Mouse (Mus musculus) CH12.LX (cell line): ENCODE results near the gene Cdh13. TPM values are rescaled to one million over a fixed set of nuclear protein-coding genes. Genes with fewer than 3 reads are reported as not detected.

Source experiments
- DNase-seq: peaks from one replicate; pipeline ENCODE4 v3.0.0-alpha.2; 2013; ENCODE audit errors: extremely low read depth
- H3K27ac ChIP-seq: 2 replicates; pipeline ENCODE4 v1.5.1; 2012; ENCODE audit warnings: low read depth, mild to moderate bottlenecking, control low read depth, moderate library complexity; ENCODE audit not compliant: insufficient read depth
- H3K27me3 ChIP-seq: replicated peaks from 2 replicates; pipeline ENCODE3; 2012; ENCODE audit warnings: inconsistent platforms
- H3K36me3 ChIP-seq, 2 experiments: replicated peaks in 1 of 2; 2 replicates each; pipeline versions ENCODE3 to v1.6.1; 2012; ENCODE audit warnings: inconsistent platforms in 1 of 2, low read length in 1 of 2, mild to moderate bottlenecking in 1 of 2, mixed read lengths in 1 of 2, moderate library complexity in 1 of 2; ENCODE audit not compliant: control insufficient read depth in 1 of 2, insufficient read depth in 1 of 2
- H3K4me1 ChIP-seq, 2 experiments: 2 replicates each; pipeline ENCODE4 v1.6.1; 2012; ENCODE audit warnings: inconsistent platforms in 1 of 2, moderate library complexity in 1 of 2; ENCODE audit not compliant: insufficient read depth in 2 of 2, control insufficient read depth in 1 of 2
- H3K4me2 ChIP-seq: 2 replicates; pipeline ENCODE4 v1.6.1; 2012; ENCODE audit warnings: low read depth, mild to moderate bottlenecking, control low read depth; ENCODE audit not compliant: poor library complexity, insufficient read depth, severe bottlenecking
- H3K4me3 ChIP-seq, 3 experiments: fragments of 150-350 bp in 1 of 3; sonication (generic) in 1 of 3; replicated peaks in 1 of 3; 2 replicates each; pipeline versions ENCODE3 to v1.5.1; 2011 to 2012; ENCODE audit warnings: low read depth in 2 of 3, low read length in 2 of 3, mild to moderate bottlenecking in 2 of 3, moderate library complexity in 2 of 3, control low read depth in 1 of 3, improper control_type of control experiment in 1 of 3, inconsistent platforms in 1 of 3, mixed read lengths in 1 of 3; ENCODE audit not compliant: poor library complexity in 1 of 3
- H3K79me2 ChIP-seq: replicated peaks from 2 replicates; pipeline ENCODE4 v1.6.1; 2012; ENCODE audit warnings: mild to moderate bottlenecking, moderate library complexity; ENCODE audit not compliant: control insufficient read depth, poor library complexity, insufficient read depth, severe bottlenecking; ENCODE audit errors: extremely low read depth
- H3K9ac ChIP-seq: 2 replicates; pipeline ENCODE4 v1.6.1; 2012; ENCODE audit warnings: low read depth, mild to moderate bottlenecking, control low read depth, moderate library complexity; ENCODE audit not compliant: insufficient read depth
- H3K9me3 ChIP-seq: replicated peaks from 2 replicates; pipeline ENCODE3; 2012; ENCODE audit warnings: low read length, inconsistent platforms, mixed read lengths
- BHLHE40 ChIP-seq: IDR thresholded peaks from 2 replicates; pipeline ENCODE4 v1.6.1; 2011; ENCODE audit warnings: mild to moderate bottlenecking, low read depth, low read length, improper control_type of control experiment
- CHD1 ChIP-seq: IDR thresholded peaks from 2 replicates; pipeline ENCODE4 v1.6.1; 2012; ENCODE audit warnings: low read depth, low read length, improper control_type of control experiment, inconsistent platforms
- CHD2 ChIP-seq: IDR thresholded peaks from 2 replicates; pipeline ENCODE4 v1.6.1; 2011; ENCODE audit warnings: low read length, improper control_type of control experiment
- CTCF ChIP-seq, 2 experiments: IDR thresholded peaks in 1 of 2; conservative IDR thresholded peaks in 1 of 2; 2 replicates each; pipeline ENCODE4 v1.5.1; 2011 to 2012; ENCODE audit warnings: low read depth in 2 of 2, low read length in 2 of 2, improper control_type of control experiment in 1 of 2, inconsistent platforms in 1 of 2, mild to moderate bottlenecking in 1 of 2, moderate library complexity in 1 of 2
- EP300 ChIP-seq: IDR thresholded peaks from 2 replicates; pipeline ENCODE4 v1.6.1; 2011; ENCODE audit warnings: low read length, improper control_type of control experiment
- ETS1 ChIP-seq: conservative IDR thresholded peaks from 2 replicates; pipeline ENCODE4 v1.6.1; 2012; ENCODE audit warnings: low read depth, mild to moderate bottlenecking, inconsistent platforms, low read length, improper control_type of control experiment, moderate library complexity
- GABPA ChIP-seq: IDR thresholded peaks from 2 replicates; pipeline ENCODE4 v1.6.1; 2012; ENCODE audit warnings: low read depth, low read length, improper control_type of control experiment, inconsistent platforms; ENCODE audit not compliant: insufficient replicate concordance
- IRF4 ChIP-seq: IDR thresholded peaks from 2 replicates; pipeline ENCODE4 v1.6.1; 2014; ENCODE audit warnings: low read depth, mild to moderate bottlenecking, inconsistent platforms, low read length, improper control_type of control experiment
- JUND ChIP-seq: conservative IDR thresholded peaks from 2 replicates; pipeline ENCODE4 v1.6.1; 2011; ENCODE audit warnings: low read depth, low read length, improper control_type of control experiment
- KAT2A ChIP-seq: IDR thresholded peaks from 2 replicates; pipeline ENCODE4 v1.6.1; 2012; ENCODE audit warnings: low read length, improper control_type of control experiment, inconsistent platforms; ENCODE audit not compliant: insufficient replicate concordance
- MAX ChIP-seq: IDR thresholded peaks from 2 replicates; pipeline ENCODE4 v1.6.1; 2011; ENCODE audit warnings: low read length, improper control_type of control experiment
- MXI1 ChIP-seq: IDR thresholded peaks from 2 replicates; pipeline ENCODE4 v1.6.1; 2011; ENCODE audit warnings: mild to moderate bottlenecking, low read depth, low read length, improper control_type of control experiment
- NELFE ChIP-seq: IDR thresholded peaks from 2 replicates; pipeline ENCODE4 v1.6.1; 2011; ENCODE audit warnings: low read depth, low read length, improper control_type of control experiment
- PAX5 ChIP-seq: IDR thresholded peaks from 2 replicates; pipeline ENCODE4 v1.6.1; 2012; ENCODE audit warnings: low read length, inconsistent platforms, mixed read lengths
- POLR2A ChIP-seq: IDR thresholded peaks from 2 replicates; pipeline ENCODE4 v1.6.1; 2011; ENCODE audit warnings: low read depth, mild to moderate bottlenecking, improper control_type of control experiment, low read length
- RCOR1 ChIP-seq: conservative IDR thresholded peaks from 2 replicates; pipeline ENCODE4 v1.6.1; 2012; ENCODE audit warnings: low read depth, mild to moderate bottlenecking, inconsistent platforms, low read length, improper control_type of control experiment
- TCF12 ChIP-seq: IDR thresholded peaks from 2 replicates; pipeline ENCODE4 v1.6.1; 2014; ENCODE audit warnings: low read depth, mild to moderate bottlenecking, inconsistent platforms, low read length, improper control_type of control experiment
- UBTF ChIP-seq: IDR thresholded peaks from 2 replicates; pipeline ENCODE4 v1.6.1; 2012; ENCODE audit warnings: low read depth, mild to moderate bottlenecking, inconsistent platforms, low read length, improper control_type of control experiment, moderate library complexity
- USF1 ChIP-seq: IDR thresholded peaks from 2 replicates; pipeline ENCODE4 v1.6.1; 2014; ENCODE audit warnings: low read depth, mild to moderate bottlenecking, inconsistent platforms, low read length, improper control_type of control experiment
- USF2 ChIP-seq: conservative IDR thresholded peaks from 2 replicates; pipeline ENCODE4 v1.6.1; 2011; ENCODE audit warnings: low read depth, low read length, improper control_type of control experiment
- ZKSCAN1 ChIP-seq: IDR thresholded peaks from 2 replicates; pipeline ENCODE4 v1.6.1; 2012; ENCODE audit warnings: low read depth, inconsistent platforms, low read length, improper control_type of control experiment, borderline replicate concordance
- dilution Hi-C: fragments of 300-500 bp; cut with MboI; formaldehyde crosslinking; loops from 2 replicates; pipeline ENCODE4 v1.14.3; 2020; ENCODE audit warnings: low sequenced_read_pairs; ENCODE audit not compliant: extremely low pct_unique_long_range_greater_than_20kb, extremely low pct_ligation_motif_present
- in situ Hi-C: fragments of 300-500 bp; cut with MboI; formaldehyde crosslinking; loops from 3 replicates; pipeline ENCODE4 v1.14.3; 2019; ENCODE audit warnings: low sequenced_read_pairs, low pct_ligation_motif_present, low pct_unique_long_range_greater_than_20kb, mixed read lengths
- polyA plus RNA-seq: library from polyadenylated mRNA; unstranded; fragments of >175 nt; gene quantifications from 2 replicates; pipeline ENCODE4 v1.2.1, GENCODE M21; 2012; ENCODE audit warnings: low read depth; ENCODE audit not compliant: insufficient read length
- total RNA-seq, 2 experiments: library from RNA; depleted of rRNA; stranded (reverse); fragments of 300-350 nt in 1 of 2; fragments of >200 nt in 1 of 2; gene quantifications; 2 replicates each; pipeline ENCODE4 v1.2.3; 2012 to 2014

Gene Cdh13
- total and polyA plus RNA-seq, 3 experiments = not detected

DNA sequence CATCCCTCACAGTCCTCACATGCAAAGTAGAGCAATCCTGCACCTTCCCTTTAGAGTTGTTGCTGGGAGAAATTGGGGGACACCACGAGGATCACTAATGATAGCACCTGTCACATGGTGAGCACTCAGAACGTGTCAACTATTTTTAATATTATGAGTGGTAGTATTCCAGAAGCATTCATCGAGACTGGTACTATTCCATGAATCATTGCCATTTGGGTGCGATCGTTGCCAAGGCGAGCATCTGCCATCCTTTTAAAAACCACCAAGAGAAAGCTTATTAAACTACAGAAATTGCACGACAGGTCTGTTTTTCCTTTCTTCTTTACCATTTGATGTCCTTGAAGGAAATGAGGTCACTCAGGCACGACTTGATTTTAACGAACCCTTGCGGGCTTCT, 328.0 kb downstream of the Cdh13 start:
- H3K36me3 ChIP-seq = no peaks in the 10 kb centered on the region

GRCm38 (mm10) chr8:118618195-118618594, 334.7 kb downstream of the Cdh13 start:
- H3K27ac ChIP-seq = no peak overlapping the region
- no peak overlapping the region for H3K4me3 ChIP-seq
- no peak overlapping the region for H3K9ac ChIP-seq
- no peak for DNase-seq
- no peaks in the 10 kb centered on the region for H3K27me3 ChIP-seq
- no peaks in the 10 kb centered on the region for H3K36me3 ChIP-seq
- dilution Hi-C loops = no loop called here
- no peaks in the 10 kb centered on the region for H3K79me2 ChIP-seq
- peaks cover 86% of the 10 kb centered on the region for H3K9me3 ChIP-seq
- no peaks in the 10 kb centered on the region for H3K4me1 ChIP-seq
- TF ChIP-seq MXI1 (no peak), CTCF (conservative IDR thresholded peaks at IDR 0.05 in 1 of 2, IDR thresholded peaks at IDR 0.05 in 1 of 2; ENCODE audit: low read depth in 2 of 2, low read length in 2 of 2) (no peak), MAX (no peak), RCOR1 (no peak), IRF4 (no peak), JUND (no peak), EP300 (no peak), CHD1 (no peak), ETS1 (no peak), USF2 (no peak), CHD2 (no peak), USF1 (no peak), UBTF (no peak), TCF12 (no peak), ZKSCAN1 (no peak), POLR2A (no peak), KAT2A (no peak), NELFE (no peak), BHLHE40 (no peak)
- TF ChIP-seq, all 38 proteins: peak for 0
- in situ Hi-C loops = no loop called here
- H3K4me2 ChIP-seq = no peak overlapping the region

More for the DNA sequence above, 328.0 kb downstream of the Cdh13 start:
- Histone ChIP-seq H3K79me2 (no peaks in the 10 kb centered on the region), H3K9ac (no peak overlapping the region), H3K4me2 (no peak overlapping the region), H3K27me3 (no peaks in the 10 kb centered on the region), H3K4me1 (no peaks in the 10 kb centered on the region), H3K4me3 (no peak overlapping the region), H3K27ac (no peak overlapping the region)
- DNase-seq = no peak
- in situ Hi-C loops = no loop called here
- TF ChIP-seq CTCF (conservative IDR thresholded peaks at IDR 0.05 in 1 of 2, IDR thresholded peaks at IDR 0.05 in 1 of 2; ENCODE audit: low read depth in 2 of 2, low read length in 2 of 2) (no peak), GABPA (no peak), IRF4 (no peak), PAX5 (no peak), USF2 (no peak)
- TF ChIP-seq, all 38 proteins: peak for 0
- H3K9me3 ChIP-seq = peaks cover 85% of the 10 kb centered on the region
- dilution Hi-C loops = no loop called here
